Mouse (Mus musculus): ENCODE measurements around the gene Cd3d.
"Not testable (repeated sequence)": the region's sequence is repeated elsewhere in the genome, so short reads cannot be mapped to it uniquely, and the experiment has no call there.

Cd3d gene

GRCm38 (mm10) chr9:44981676-44982075, at the start of gene Cd3d:
TSS of gene Cd3d (plus strand) at chr9:44981786.
- DNase-seq (ENCODE audit: low spot score) = no peak

GRCm38 (mm10) chr9:44941756-44942155, 39.8 kb upstream of the Cd3d start:
- DNase-seq (ENCODE audit: low spot score) = no peak

- DNase-seq (ENCODE audit: low spot score) = no peak
Measured at GRCm38 (mm10) chr9:44942421-44942820, 39.2 kb upstream of the Cd3d start.

- no peak for DNase-seq (ENCODE audit: low spot score)
Measured at GRCm38 (mm10) chr9:44946185-44946695, 35.3 kb upstream of the Cd3d start.

- no peak for DNase-seq (ENCODE audit: low spot score)
Measured at GRCm38 (mm10) chr9:44947836-44948235, 33.8 kb upstream of the Cd3d start.

GRCm38 (mm10) chr9:44954432-44954831, 27.2 kb upstream of the Cd3d start:
- no peak for DNase-seq (ENCODE audit: low spot score)

- peak; percentile 98 for DNase-seq (ENCODE audit: low spot score)
Measured at GRCm38 (mm10) chr9:44965126-44965832, 16.3 kb upstream of the Cd3d start, which contains the start of gene Ube4a. TSS of gene Ube4a (minus strand) at chr9:44965600.

- no peak for DNase-seq (ENCODE audit: low spot score)
Measured at GRCm38 (mm10) chr9:44965833-44966466, 15.6 kb upstream of the Cd3d start.

GRCm38 (mm10) chr9:44966815-44967242, 14.8 kb upstream of the Cd3d start:
- peak; percentile 54 for DNase-seq (ENCODE audit: low spot score)

GRCm38 (mm10) chr9:44967763-44968162, 13.8 kb upstream of the Cd3d start:
- DNase-seq (ENCODE audit: low spot score) = not testable (repeated sequence)

- no peak for DNase-seq (ENCODE audit: low spot score)
Measured at GRCm38 (mm10) chr9:44969450-44969849, 12.1 kb upstream of the Cd3d start.

GRCm38 (mm10) chr9:44977813-44978212, 3.8 kb upstream of the Cd3d start:
- DNase-seq (ENCODE audit: low spot score) = no peak

GRCm38 (mm10) chr9:44979806-44980205, 1.8 kb upstream of the Cd3d start:
- no peak for DNase-seq (ENCODE audit: low spot score)

- DNase-seq (ENCODE audit: low spot score) = no peak
Measured at GRCm38 (mm10) chr9:44980242-44980641, 1.3 kb upstream of the Cd3d start, which contains the start of gene Cd3g. TSS of gene Cd3g (minus strand) at chr9:44980431.

- no peak for DNase-seq (ENCODE audit: low spot score)
Measured at GRCm38 (mm10) chr9:44981104-44981503, 482 bp upstream of the Cd3d start.

GRCm38 (mm10) chr9:44982081-44982480, 495 bp downstream of the Cd3d start:
- no peak for DNase-seq (ENCODE audit: low spot score)

GRCm38 (mm10) chr9:44982531-44982930, 945 bp downstream of the Cd3d start:
- DNase-seq (ENCODE audit: low spot score) = no peak

GRCm38 (mm10) chr9:44983001-44983400, 1.4 kb downstream of the Cd3d start:
- DNase-seq (ENCODE audit: low spot score) = no peak

- no peak for DNase-seq (ENCODE audit: low spot score)
Measured at GRCm38 (mm10) chr9:44985721-44986161, 4.2 kb downstream of the Cd3d start.

GRCm38 (mm10) chr9:44986242-44986781, 4.7 kb downstream of the Cd3d start:
- DNase-seq (ENCODE audit: low spot score) = no peak

GRCm38 (mm10) chr9:44986976-44987375, 5.4 kb downstream of the Cd3d start:
- no peak for DNase-seq (ENCODE audit: low spot score)

GRCm38 (mm10) chr9:44991821-44992220, 10.2 kb downstream of the Cd3d start:
- DNase-seq (ENCODE audit: low spot score) = no peak

- no peak for DNase-seq (ENCODE audit: low spot score)
Measured at GRCm38 (mm10) chr9:44992271-44992670, 10.7 kb downstream of the Cd3d start.
